Mouse (Mus musculus) forebrain, embryonic 11.5 days (tissue): ENCODE data around the gene Tmem115. TPM values are rescaled to one million over a fixed set of nuclear protein-coding genes. Genes with fewer than 3 reads are reported as not detected.

Experiments
- ATAC-seq: fragments of 200-750 bp; cut with Nextera tagmentation; replicated peaks from 2 replicates; pipeline ENCODE4 v1.8.0; 2017; ENCODE audit warnings: moderate TSS enrichment; ENCODE audit not compliant: low FRiP score
- DNase-seq: peaks from one replicate; pipeline ENCODE4 v3.0.0-alpha.2; 2017; ENCODE audit warnings: low spot score
- H3K27ac ChIP-seq: fragments of 300-500 bp; sonication (generic); 2 replicates; pipeline ENCODE4 v1.5.1; 2014; ENCODE audit warnings: low read depth, low read length
- H3K27me3 ChIP-seq: fragments of 300-500 bp; sonication (generic); 2 replicates; pipeline ENCODE4 v1.6.1; 2014; ENCODE audit warnings: mild to moderate bottlenecking, low read length, mixed read lengths; ENCODE audit not compliant: control insufficient read depth, insufficient read depth
- H3K36me3 ChIP-seq: fragments of 300-500 bp; sonication (generic); 2 replicates; pipeline ENCODE4 v1.6.1; 2014; ENCODE audit warnings: mild to moderate bottlenecking, low read length, moderate library complexity, mixed read lengths; ENCODE audit not compliant: control insufficient read depth, insufficient read depth
- H3K4me1 ChIP-seq: fragments of 300-500 bp; sonication (generic); replicated peaks from 2 replicates; pipeline ENCODE4 v1.6.1; 2014; ENCODE audit warnings: low read length, mixed read lengths; ENCODE audit not compliant: control insufficient read depth, insufficient read depth
- H3K4me2 ChIP-seq: fragments of 300-500 bp; sonication (generic); 2 replicates; pipeline ENCODE4 v1.6.1; 2014; ENCODE audit warnings: low read depth, mild to moderate bottlenecking, low read length, moderate library complexity, mixed read lengths; ENCODE audit not compliant: severe bottlenecking
- H3K4me3 ChIP-seq: fragments of 300-500 bp; sonication (generic); 2 replicates; pipeline ENCODE4 v1.5.1; 2014; ENCODE audit warnings: low read depth, low read length
- H3K9ac ChIP-seq: fragments of 300-500 bp; sonication (generic); 2 replicates; pipeline ENCODE4 v1.6.1; 2014; ENCODE audit warnings: low read length
- H3K9me3 ChIP-seq: fragments of 300-500 bp; sonication (generic); 2 replicates; pipeline ENCODE4 v1.6.1; 2016; ENCODE audit warnings: low read length, mixed read lengths; ENCODE audit not compliant: control insufficient read depth
- WGBS: fragments of 180-500 bp; shearing (Covaris S2); extraction: QIAGEN DNeasy Blood & Tissue Kit; methylation state at CpG from one replicate; pipeline ENCODE4 v1.1.7; 2014; 5-methylcytosine and 5-hydroxymethylcytosine counted together
- polyA plus RNA-seq: library from polyadenylated mRNA; unstranded; fragments of >200 nt; fragmentation: Nextera tagmentation; extraction: Ambion mirVana; gene quantifications from 2 replicates; pipeline ENCODE4 v1.2.1, GENCODE M21; 2014

Gene Tmem115
- polyA plus RNA-seq, 1 experiment from 2014 or later, result 40.2 TPM

GRCm38 (mm10) chr9:107494238-107494637 lies 39.5 kb upstream of the Tmem115 start:
- Histone ChIP-seq H3K9ac (no peak overlapping the region), H3K27ac (no peak overlapping the region), H3K4me3 (no peak overlapping the region), H3K9me3 (no peaks in the 10 kb centered on the region), H3K36me3 (no peaks in the 10 kb centered on the region), H3K4me1 (peaks cover 7% of the 10 kb centered on the region), H3K4me2 (no peak overlapping the region), H3K27me3 (no peaks in the 10 kb centered on the region)
- 32% methylated on average over 12 of the region's 12 CpGs for WGBS
- DNase-seq (no peak), ATAC-seq (peak; percentile 63; the same call in 1 of the 2 replicates)

- H3K4me2 ChIP-seq, result no peak overlapping the region
- no peak overlapping the region for H3K4me3 ChIP-seq
- H3K9me3 ChIP-seq, result no peaks in the 10 kb centered on the region
- peaks cover 7% of the 10 kb centered on the region for H3K4me1 ChIP-seq
- H3K27ac ChIP-seq, result no peak overlapping the region
- DNase-seq (no peak), ATAC-seq (no peak)
- WGBS, result 89% methylated on average over 3 of the region's 3 CpGs
- H3K9ac ChIP-seq, result no peak overlapping the region
- H3K27me3 ChIP-seq, result no peaks in the 10 kb centered on the region
- no peaks in the 10 kb centered on the region for H3K36me3 ChIP-seq
Observed at GRCm38 (mm10) chr9:107496359-107496758, 37.4 kb upstream of the Tmem115 start.

- Histone ChIP-seq H3K4me3 (no peak overlapping the region), H3K9me3 (no peaks in the 10 kb centered on the region), H3K36me3 (no peaks in the 10 kb centered on the region), H3K27me3 (no peaks in the 10 kb centered on the region), H3K4me2 (no peak overlapping the region), H3K9ac (no peak overlapping the region), H3K27ac (no peak overlapping the region), H3K4me1 (no peaks in the 10 kb centered on the region)
- 97% methylated on average over 3 of the region's 3 CpGs for WGBS
- no peak for ATAC-seq
- DNase-seq, result no peak
Observed at GRCm38 (mm10) chr9:107500708-107501286, 32.9 kb upstream of the Tmem115 start.

- Histone ChIP-seq H3K9me3 (no peaks in the 10 kb centered on the region), H3K4me2 (no peak overlapping the region), H3K9ac (no peak overlapping the region), H3K27ac (no peak overlapping the region), H3K4me1 (peaks cover 2% of the 10 kb centered on the region; the same call in 1 of the 2 replicates), H3K4me3 (no peak overlapping the region), H3K27me3 (no peaks in the 10 kb centered on the region), H3K36me3 (no peaks in the 10 kb centered on the region)
- ATAC-seq (no peak), DNase-seq (no peak)
- WGBS, result 92% methylated on average over 12 of the region's 12 CpGs
Observed at GRCm38 (mm10) chr9:107502131-107502846, 31.5 kb upstream of the Tmem115 start.

GRCm38 (mm10) chr9:107504662-107505537 lies 28.8 kb upstream of the Tmem115 start:
- H3K36me3 ChIP-seq, result no peaks in the 10 kb centered on the region
- no peak overlapping the region for H3K9ac ChIP-seq
- no peak overlapping the region for H3K4me2 ChIP-seq
- H3K4me3 ChIP-seq, result no peak overlapping the region
- H3K27me3 ChIP-seq, result no peaks in the 10 kb centered on the region
- H3K27ac ChIP-seq, result peak overlapping the region; percentile 12; the same call in 1 of the 2 replicates
- H3K9me3 ChIP-seq, result no peaks in the 10 kb centered on the region
- no peak for DNase-seq
- H3K4me1 ChIP-seq, result peaks cover 5% of the 10 kb centered on the region
- WGBS, result 81% methylated on average over 19 of the region's 19 CpGs
- ATAC-seq, result no peak

GRCm38 (mm10) chr9:107508266-107508665 lies 25.5 kb upstream of the Tmem115 start:
- no peaks in the 10 kb centered on the region for H3K9me3 ChIP-seq
- peaks cover 12% of the 10 kb centered on the region for H3K4me1 ChIP-seq
- H3K9ac ChIP-seq, result no peak overlapping the region
- H3K4me3 ChIP-seq, result no peak overlapping the region
- DNase-seq, result no peak
- 57% methylated on average over 10 of the region's 10 CpGs for WGBS
- no peaks in the 10 kb centered on the region; the same call in 1 of the 2 replicates for H3K27me3 ChIP-seq
- no peak overlapping the region for H3K4me2 ChIP-seq
- H3K27ac ChIP-seq, result no peak overlapping the region
- no peak for ATAC-seq
- H3K36me3 ChIP-seq, result no peaks in the 10 kb centered on the region

- Histone ChIP-seq H3K4me2 (no peak overlapping the region), H3K27me3 (no peaks in the 10 kb centered on the region; the same call in 1 of the 2 replicates), H3K9ac (no peak overlapping the region), H3K4me3 (no peak overlapping the region), H3K9me3 (no peaks in the 10 kb centered on the region), H3K4me1 (peaks cover 12% of the 10 kb centered on the region), H3K36me3 (no peaks in the 10 kb centered on the region), H3K27ac (no peak overlapping the region)
- DNase-seq, result no peak
- ATAC-seq, result no peak
- 90% methylated on average over 14 of the region's 14 CpGs for WGBS
Observed at GRCm38 (mm10) chr9:107510384-107511100, 23.2 kb upstream of the Tmem115 start.

GRCm38 (mm10) chr9:107511436-107511835 lies 22.3 kb upstream of the Tmem115 start:
- 55% methylated on average over 8 of the region's 8 CpGs for WGBS
- Histone ChIP-seq H3K4me2 (no peak overlapping the region), H3K9ac (no peak overlapping the region), H3K4me3 (no peak overlapping the region), H3K36me3 (no peaks in the 10 kb centered on the region), H3K27ac (peak overlapping the region; percentile 27; the same call in 1 of the 2 replicates), H3K4me1 (peaks cover 12% of the 10 kb centered on the region), H3K9me3 (no peaks in the 10 kb centered on the region), H3K27me3 (no peaks in the 10 kb centered on the region; the same call in 1 of the 2 replicates)
- ATAC-seq, result no peak
- no peak for DNase-seq
